Mouse (Mus musculus): ENCODE results near the gene Dazl. TPM values are rescaled to one million over a fixed set of nuclear protein-coding genes. Genes with fewer than 3 reads are reported as not detected.

Gene Dazl
- polyA plus RNA-seq (2015; fragmentation: Nextera tagmentation; extraction: Ambion mirVana): 0.17 and 0.21 TPM in 2 replicates

- Histone ChIP-seq H3K4me3 (replicated peaks) (peak within 1 kb of the TSS; percentile 57), H3K4me2 (peak within 1 kb of the TSS; percentile 71), H3K27ac (peak within 1 kb of the TSS; percentile 59), H3K36me3 (0 out of 2 replicates have a peak, but pooled peaks cover 8% of the 10 kb centered on the region), H3K27me3 (no peaks in the 10 kb centered on the region), H3K9ac (peak within 1 kb of the TSS; percentile 44), H3K4me1 (replicated peaks) (peaks cover 4% of the 10 kb centered on the region; the same call in 1 of the 2 replicates), H3K9me3 (replicated peaks) (peaks cover 11% of the 10 kb centered on the region)
- 88% methylated on average over 43 of the region's 43 CpGs for WGBS (ENCODE audit: insufficient replicate concordance)
- ATAC-seq (ENCODE audit: low read depth): no peak
- no peak for DNase-seq
Observed at GRCm38 (mm10) chr17:50293241-50293731, at the start of gene Dazl. Dazl (minus strand) TSS chr17:50293636.

DNA sequence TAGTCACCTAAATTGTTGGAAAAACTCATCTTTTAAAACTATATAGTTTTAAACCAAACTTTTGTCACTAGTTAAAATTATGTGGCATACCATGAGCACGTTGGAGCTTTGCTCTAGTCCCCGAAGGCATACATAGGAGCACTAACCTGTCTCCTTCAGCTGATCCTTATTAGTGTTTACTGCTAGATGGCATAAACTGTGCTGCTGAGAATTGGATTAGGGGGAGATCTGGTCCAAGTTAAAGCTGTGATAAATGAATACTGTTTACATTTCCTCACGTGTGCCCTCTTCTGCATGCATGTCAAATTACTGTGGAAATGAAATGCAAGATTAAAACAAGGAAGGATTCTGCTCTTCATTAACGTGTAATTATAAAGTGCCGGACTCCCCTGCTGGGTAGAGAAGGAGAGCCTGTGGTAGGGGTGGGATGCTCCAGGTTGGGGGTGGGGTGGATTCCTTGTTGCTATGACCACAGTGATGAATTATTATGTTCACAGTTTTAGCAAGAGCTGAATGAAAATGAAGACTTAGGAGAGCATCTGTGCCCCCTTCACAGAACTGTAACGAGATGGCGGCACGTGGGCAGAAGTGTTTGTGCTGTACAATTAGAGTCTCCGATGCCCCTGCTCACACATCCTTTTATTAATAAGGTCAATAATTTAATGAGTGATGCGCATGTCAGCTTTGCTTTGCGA lies 48.6 kb upstream of the Dazl start:
- no peaks in the 10 kb centered on the region for H3K9me3 ChIP-seq (replicated peaks)
- H3K4me3 ChIP-seq (replicated peaks): no peak overlapping the region
- no peak overlapping the region for H3K27ac ChIP-seq
- ATAC-seq (ENCODE audit: low read depth) (no peak), DNase-seq (no peak)
- H3K4me1 ChIP-seq (replicated peaks): 0 out of 2 replicates have a peak, but pooled peaks cover 3% of the 10 kb centered on the region
- WGBS (ENCODE audit: insufficient replicate concordance): 73% methylated on average over 11 of the region's 11 CpGs
- H3K9ac ChIP-seq: no peak overlapping the region
- H3K27me3 ChIP-seq: no peaks in the 10 kb centered on the region
- no peak overlapping the region for H3K4me2 ChIP-seq
- no peaks in the 10 kb centered on the region for H3K36me3 ChIP-seq

DNA sequence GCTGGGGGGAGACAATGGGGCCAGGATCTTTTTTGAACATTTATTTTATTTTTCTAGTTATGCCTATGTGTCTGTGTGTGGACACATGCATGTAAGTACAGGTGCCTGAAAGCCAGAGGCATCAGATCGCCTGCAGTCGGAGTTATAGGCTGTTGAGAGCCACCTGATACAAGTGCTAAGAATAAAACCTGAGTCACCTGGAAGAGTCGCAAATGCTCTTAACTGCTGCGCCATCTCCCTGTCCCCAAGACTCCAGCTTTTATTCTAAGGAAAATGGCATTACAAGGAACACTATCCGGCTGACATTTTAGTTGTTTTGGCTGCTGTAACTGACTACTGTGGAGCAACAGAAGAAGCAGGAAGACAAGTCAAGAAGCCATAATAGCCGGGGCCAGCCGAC lies 45.5 kb upstream of the Dazl start:
- ATAC-seq (ENCODE audit: low read depth): no peak
- WGBS (ENCODE audit: insufficient replicate concordance): 75% methylated on average over 7 of the region's 7 CpGs
- Histone ChIP-seq H3K9ac (no peak overlapping the region), H3K4me3 (replicated peaks) (no peak overlapping the region), H3K27ac (no peak overlapping the region), H3K9me3 (replicated peaks) (no peaks in the 10 kb centered on the region), H3K4me2 (no peak overlapping the region), H3K4me1 (replicated peaks) (no peaks in the 10 kb centered on the region), H3K27me3 (no peaks in the 10 kb centered on the region), H3K36me3 (no peaks in the 10 kb centered on the region)
- no peak for DNase-seq

- Histone ChIP-seq H3K4me1 (replicated peaks) (peaks cover 16% of the 10 kb centered on the region), H3K4me3 (replicated peaks) (no peak overlapping the region), H3K4me2 (no peak overlapping the region), H3K27ac (no peak overlapping the region), H3K27me3 (no peaks in the 10 kb centered on the region), H3K36me3 (no peaks in the 10 kb centered on the region), H3K9ac (no peak overlapping the region), H3K9me3 (replicated peaks) (no peaks in the 10 kb centered on the region)
- no peak for DNase-seq
- 67% methylated on average over 2 of the region's 2 CpGs for WGBS (ENCODE audit: insufficient replicate concordance)
- ATAC-seq (ENCODE audit: low read depth): no peak
Observed at GRCm38 (mm10) chr17:50335776-50336175, 42.3 kb upstream of the Dazl start.

DNA sequence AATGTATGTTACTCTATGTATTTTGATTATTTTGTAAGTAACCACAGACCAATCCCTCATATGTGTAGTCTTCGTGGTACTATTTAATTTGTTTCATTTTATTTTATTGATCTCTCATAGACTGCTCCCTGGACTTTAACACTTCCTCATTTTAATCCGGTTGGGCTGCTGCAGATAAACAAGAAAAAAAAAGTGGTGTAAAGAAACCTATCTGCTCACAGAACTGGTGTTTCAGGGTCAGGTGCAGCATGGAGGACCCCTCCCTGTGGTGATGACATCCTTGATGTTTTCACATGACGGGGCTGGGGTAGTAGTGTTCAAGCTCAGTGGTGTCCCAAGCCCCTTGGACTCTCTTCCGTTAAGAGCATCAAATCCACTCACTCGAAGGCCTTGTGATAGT lies 41.3 kb upstream of the Dazl start:
- H3K27ac ChIP-seq: no peak overlapping the region
- WGBS (ENCODE audit: insufficient replicate concordance): 45% methylated on average over 5 of the region's 5 CpGs
- no peak overlapping the region for H3K4me2 ChIP-seq
- no peaks in the 10 kb centered on the region for H3K36me3 ChIP-seq
- peaks cover 20% of the 10 kb centered on the region for H3K4me1 ChIP-seq (replicated peaks)
- DNase-seq (no peak), ATAC-seq (ENCODE audit: low read depth) (no peak)
- H3K9me3 ChIP-seq (replicated peaks): no peaks in the 10 kb centered on the region
- H3K9ac ChIP-seq: no peak overlapping the region
- no peak overlapping the region for H3K4me3 ChIP-seq (replicated peaks)
- no peaks in the 10 kb centered on the region for H3K27me3 ChIP-seq

DNA sequence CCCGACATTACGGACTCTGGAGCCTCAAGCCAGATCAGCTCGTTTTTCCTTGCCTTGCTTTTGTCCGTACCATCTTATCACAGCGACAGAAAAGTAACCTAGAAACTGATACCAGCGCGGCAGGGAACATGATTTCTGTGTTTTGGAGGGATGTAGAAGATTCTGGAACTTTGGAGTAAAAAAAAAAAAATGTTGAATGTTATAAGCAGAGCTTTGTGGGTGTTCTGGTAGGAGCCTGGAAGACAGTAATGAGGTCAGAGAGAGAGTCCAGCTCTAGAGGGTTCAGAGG lies 38.5 kb upstream of the Dazl start:
- no peaks in the 10 kb centered on the region for H3K9me3 ChIP-seq (replicated peaks)
- H3K27me3 ChIP-seq: no peaks in the 10 kb centered on the region
- no peak for DNase-seq
- peak overlapping the region; percentile 6; the same call in 1 of the 2 replicates for H3K4me3 ChIP-seq (replicated peaks)
- 15% methylated on average over 7 of the region's 7 CpGs for WGBS (ENCODE audit: insufficient replicate concordance)
- H3K9ac ChIP-seq: 0 out of 2 replicates have a peak overlapping the region, but pooled peaks have one; percentile 2
- no peak for ATAC-seq (ENCODE audit: low read depth)
- H3K36me3 ChIP-seq: no peaks in the 10 kb centered on the region
- peak overlapping the region; percentile 53 for H3K4me2 ChIP-seq
- no peak overlapping the region for H3K27ac ChIP-seq
- peaks cover 29% of the 10 kb centered on the region for H3K4me1 ChIP-seq (replicated peaks)

- 15% methylated on average over 8 of the region's 8 CpGs for WGBS (ENCODE audit: insufficient replicate concordance)
Observed at GRCm38 (mm10) chr17:50331171-50332011, 38.0 kb upstream of the Dazl start.

GRCm38 (mm10) chr17:50330245-50330644 lies 36.8 kb upstream of the Dazl start:
- H3K27ac ChIP-seq: no peak overlapping the region
- no peak for ATAC-seq (ENCODE audit: low read depth)
- no peaks in the 10 kb centered on the region for H3K9me3 ChIP-seq (replicated peaks)
- WGBS (ENCODE audit: insufficient replicate concordance): 55% methylated on average over 1 of the region's 1 CpGs
- H3K9ac ChIP-seq: no peak overlapping the region
- H3K4me2 ChIP-seq: no peak overlapping the region
- DNase-seq: no peak
- H3K36me3 ChIP-seq: no peaks in the 10 kb centered on the region
- H3K4me1 ChIP-seq (replicated peaks): peaks cover 31% of the 10 kb centered on the region
- no peaks in the 10 kb centered on the region for H3K27me3 ChIP-seq
- H3K4me3 ChIP-seq (replicated peaks): no peak overlapping the region

More at GRCm38 (mm10) chr17:50331171-50332011, 38.0 kb upstream of the Dazl start:
- Histone ChIP-seq H3K9ac (0 out of 2 replicates have a peak overlapping the region, but pooled peaks have one; percentile 2), H3K9me3 (replicated peaks) (no peaks in the 10 kb centered on the region), H3K36me3 (no peaks in the 10 kb centered on the region), H3K4me2 (peak overlapping the region; percentile 53), H3K27ac (0 out of 2 replicates have a peak overlapping the region, but pooled peaks have one; percentile 25), H3K27me3 (no peaks in the 10 kb centered on the region), H3K4me1 (replicated peaks) (peaks cover 29% of the 10 kb centered on the region), H3K4me3 (replicated peaks) (peak overlapping the region; percentile 6)
- peak; percentile 9 for DNase-seq
- ATAC-seq (ENCODE audit: low read depth): peak; percentile 78

- H3K27me3 ChIP-seq: no peaks in the 10 kb centered on the region
- H3K4me3 ChIP-seq (replicated peaks): no peak overlapping the region
- peaks cover 25% of the 10 kb centered on the region for H3K4me1 ChIP-seq (replicated peaks)
- ATAC-seq (ENCODE audit: low read depth) (peak; percentile 76), DNase-seq (no peak)
- H3K36me3 ChIP-seq: no peaks in the 10 kb centered on the region
- no peak overlapping the region for H3K27ac ChIP-seq
- 14% methylated on average over 4 of the region's 4 CpGs for WGBS (ENCODE audit: insufficient replicate concordance)
- no peak overlapping the region for H3K9ac ChIP-seq
- H3K4me2 ChIP-seq: no peak overlapping the region
- no peaks in the 10 kb centered on the region for H3K9me3 ChIP-seq (replicated peaks)
Observed at GRCm38 (mm10) chr17:50324658-50325057, 31.2 kb upstream of the Dazl start.

DNA sequence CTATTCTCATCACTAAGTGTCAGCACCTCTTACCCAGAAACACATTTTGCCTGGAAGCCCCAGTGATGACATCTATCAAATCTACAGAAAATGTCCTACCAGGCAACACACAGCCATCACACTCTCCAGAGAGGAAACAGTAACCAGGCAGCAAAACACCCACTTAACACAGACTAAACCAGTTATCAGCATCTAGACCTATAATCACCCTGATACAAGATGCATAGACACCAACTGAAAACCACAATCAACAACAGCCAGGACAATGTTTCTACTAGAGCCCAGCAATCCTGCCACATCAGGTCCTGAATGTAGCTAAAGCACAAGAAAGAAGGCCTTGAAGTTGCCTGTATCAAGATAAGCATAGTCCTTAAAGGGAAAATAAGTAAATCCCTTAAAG lies 25.4 kb upstream of the Dazl start:
- peaks cover 20% of the 10 kb centered on the region for H3K4me1 ChIP-seq (replicated peaks)
- peak; percentile 68 for ATAC-seq (ENCODE audit: low read depth)
- no peak overlapping the region for H3K4me2 ChIP-seq
- H3K36me3 ChIP-seq: no peaks in the 10 kb centered on the region
- no peak overlapping the region for H3K4me3 ChIP-seq (replicated peaks)
- H3K9me3 ChIP-seq (replicated peaks): no peaks in the 10 kb centered on the region
- H3K27ac ChIP-seq: no peak overlapping the region
- no peaks in the 10 kb centered on the region for H3K27me3 ChIP-seq
- no peak for DNase-seq
- no peak overlapping the region for H3K9ac ChIP-seq

DNA sequence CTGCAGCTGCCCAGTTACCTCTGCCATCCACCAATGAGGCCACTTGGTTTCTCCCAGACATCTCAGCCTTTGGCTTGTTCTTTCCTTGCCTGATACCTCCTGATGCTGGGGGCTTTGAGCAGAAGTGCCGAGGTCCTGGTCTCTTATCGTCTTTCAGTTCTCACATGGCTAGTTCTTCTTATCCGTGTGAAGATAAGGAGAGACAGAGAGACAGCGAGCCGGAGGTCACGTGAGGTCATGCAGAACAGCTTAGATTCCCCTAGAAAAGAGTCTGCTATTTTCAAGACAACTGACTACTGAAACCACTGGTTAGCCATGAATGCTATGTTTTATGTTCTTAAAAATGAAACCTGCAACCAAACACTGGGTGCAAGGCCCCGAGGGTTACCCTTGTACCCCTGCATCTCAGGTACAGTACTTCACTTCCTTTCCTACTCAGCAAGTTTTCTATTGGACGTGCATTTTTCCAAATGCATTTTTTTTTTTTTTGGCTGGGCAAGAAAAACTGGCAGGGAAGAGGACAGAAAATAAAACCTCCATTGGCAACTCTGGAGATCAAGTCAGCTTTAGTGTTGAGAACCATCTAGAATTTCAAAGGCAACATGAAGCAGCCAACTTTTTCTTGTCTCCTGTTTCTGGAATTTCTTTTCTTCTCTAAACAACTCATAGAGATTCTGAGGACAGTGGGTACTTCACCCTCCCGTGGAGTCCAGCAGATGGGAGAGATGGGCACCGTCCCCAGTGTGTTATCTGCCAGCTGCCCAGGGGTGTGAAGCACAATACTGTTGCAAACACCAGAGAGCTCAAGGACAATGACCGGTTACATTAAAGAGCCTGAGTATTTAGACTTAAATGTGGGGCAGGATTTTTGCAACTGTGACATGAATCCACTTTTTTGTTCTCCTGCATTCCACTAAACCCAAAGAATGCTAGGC lies 23.0 kb upstream of the Dazl start:
- no peak overlapping the region for H3K9ac ChIP-seq
- DNase-seq (no peak), ATAC-seq (ENCODE audit: low read depth) (no peak)
- H3K4me1 ChIP-seq (replicated peaks): peaks cover 20% of the 10 kb centered on the region
- no peaks in the 10 kb centered on the region for H3K9me3 ChIP-seq (replicated peaks)
- H3K27ac ChIP-seq: no peak overlapping the region
- H3K27me3 ChIP-seq: no peaks in the 10 kb centered on the region
- H3K4me3 ChIP-seq (replicated peaks): no peak overlapping the region
- WGBS (ENCODE audit: insufficient replicate concordance): 40% methylated on average over 11 of the region's 11 CpGs
- no peaks in the 10 kb centered on the region for H3K36me3 ChIP-seq
- H3K4me2 ChIP-seq: no peak overlapping the region
